Comparison of ENCODE assay signal across 8 mouse cellular contexts in genomic region chr8:94098996-94099395, GRCm38 (mm10). TPM values are rescaled to one million over a fixed set of nuclear protein-coding genes. Genes with fewer than 3 reads are reported as not detected.
A peak's percentile ranks its signal among the peaks of the same experiment; 100 is the strongest.
DNase-seq lines count a peak whose midpoint lies in the region; ATAC-seq and TF ChIP-seq lines count a peak whose summit lies in the region.

No protein-coding gene starts in this region.

- H3K4me3 ChIP-seq in heart, embryonic 11.5 days (ENCODE audit: low read depth, low read length): peak overlapping the region; percentile 61
- H3K4me3 ChIP-seq in heart, postnatal 0 days (ENCODE audit: low read depth, low read length): peak overlapping the region; percentile 55
- peak overlapping the region; percentile 66; the same call in 1 of the 2 replicates for H3K4me3 ChIP-seq in midbrain, embryonic 11.5 days (ENCODE audit: low read depth, low read length)

- H3K9ac ChIP-seq in heart, embryonic 11.5 days (ENCODE audit: low read depth, low read length): peak overlapping the region; percentile 82; the same call in 1 of the 2 replicates
- H3K9ac ChIP-seq in heart, postnatal 0 days (replicated peaks; ENCODE audit: low read depth, low read length): peak overlapping the region; percentile 62
- peak overlapping the region; percentile 82 for H3K9ac ChIP-seq in midbrain, embryonic 11.5 days (ENCODE audit: low read length)

- no peak for DNase-seq in heart, postnatal 14 days
- DNase-seq in MN1 (ENCODE audit: low spot score): peak; percentile 26
- DNase-seq in heart, postnatal 0 days (ENCODE audit: low spot score): no peak
- no peak for DNase-seq in midbrain, embryonic 11.5 days (ENCODE audit: low spot score, missing footprints)
- DNase-seq in left cerebral cortex, postnatal 25 days (ENCODE audit: low spot score in 2 of 2): no peak
- DNase-seq in natural killer cell, adult 2 months (ENCODE audit: low spot score in 2 of 2): no peak
- DNase-seq in urinary bladder, adult 18-20 months (ENCODE audit: low spot score in 2 of 2): no peak

- no peak for TF ChIP-seq CTCF in heart, postnatal 0 days (IDR thresholded peaks at IDR 0.05; ENCODE audit: low read depth)

- H3K4me1 ChIP-seq in heart, embryonic 11.5 days (ENCODE audit: control insufficient read depth, insufficient read depth, low read length): 0 out of 2 replicates have a peak, but pooled peaks cover 4% of the 10 kb centered on the region
- H3K4me1 ChIP-seq in heart, postnatal 0 days (ENCODE audit: control insufficient read depth, insufficient read depth): peaks cover 5% of the 10 kb centered on the region; the same call in 1 of the 2 replicates
- peaks cover 9% of the 10 kb centered on the region for H3K4me1 ChIP-seq in midbrain, embryonic 11.5 days (ENCODE audit: control insufficient read depth, insufficient read depth, low read length)

- WGBS in heart, embryonic 11.5 days (ENCODE audit: insufficient replicate concordance): 60% methylated on average over 4 of the region's 4 CpGs
- WGBS in heart, postnatal 0 days: 49% methylated on average over 4 of the region's 4 CpGs
- 49% methylated on average over 4 of the region's 4 CpGs for WGBS in midbrain, embryonic 11.5 days

- no peaks in the 10 kb centered on the region for H3K9me3 ChIP-seq in heart, embryonic 11.5 days (replicated peaks; ENCODE audit: control insufficient read depth, low read length)
- no peaks in the 10 kb centered on the region for H3K9me3 ChIP-seq in heart, postnatal 0 days (replicated peaks; ENCODE audit: control insufficient read depth, low read length)
- no peaks in the 10 kb centered on the region for H3K9me3 ChIP-seq in midbrain, embryonic 11.5 days (ENCODE audit: control insufficient read depth, low read length)

- no peaks in the 10 kb centered on the region for H3K36me3 ChIP-seq in heart, embryonic 11.5 days (ENCODE audit: control insufficient read depth, insufficient read depth, low read length)
- H3K36me3 ChIP-seq in heart, postnatal 0 days (replicated peaks; ENCODE audit: control insufficient read depth, insufficient read depth, low read length): no peaks in the 10 kb centered on the region
- H3K36me3 ChIP-seq in midbrain, embryonic 11.5 days (ENCODE audit: control insufficient read depth, insufficient read depth, low read length): no peaks in the 10 kb centered on the region

- H3K4me2 ChIP-seq in heart, embryonic 11.5 days: peak overlapping the region; percentile 74
- H3K4me2 ChIP-seq in heart, postnatal 0 days (ENCODE audit: low read depth, low read length): peak overlapping the region; percentile 64
- H3K4me2 ChIP-seq in midbrain, embryonic 11.5 days: peak overlapping the region; percentile 63

- peak overlapping the region; percentile 90 for H3K27ac ChIP-seq in heart, embryonic 11.5 days (ENCODE audit: low read depth, low read length)
- H3K27ac ChIP-seq in heart, postnatal 0 days (ENCODE audit: low read depth): peak overlapping the region; percentile 94
- peak overlapping the region; percentile 94 for H3K27ac ChIP-seq in midbrain, embryonic 11.5 days (ENCODE audit: low read depth, low read length)

- intact Hi-C loops in heart, postnatal 14 days (cut with DNase I): no loop called here
- intact Hi-C loops in left cerebral cortex, postnatal 25 days (cut with DNase I): loop anchor here (2.0 kb wide), 1 partner anchor 54 kb away; the partner anchor contains the start of gene Mt3

- no peaks in the 10 kb centered on the region for H3K27me3 ChIP-seq in heart, embryonic 11.5 days (ENCODE audit: control insufficient read depth, insufficient read depth, low read length)
- no peaks in the 10 kb centered on the region for H3K27me3 ChIP-seq in heart, postnatal 0 days (ENCODE audit: control insufficient read depth, insufficient read depth, low read length)
- H3K27me3 ChIP-seq in midbrain, embryonic 11.5 days (ENCODE audit: control insufficient read depth, insufficient read depth, low read length): no peaks in the 10 kb centered on the region

- no peak for ATAC-seq in heart, embryonic 11.5 days (replicated peaks; ENCODE audit: insufficient number of reproducible peaks, low FRiP score, low TSS enrichment)
- ATAC-seq in heart, postnatal 0 days (ENCODE audit: insufficient read depth, low read depth): no peak
- ATAC-seq in midbrain, embryonic 11.5 days (ENCODE audit: low FRiP score): no peak

- TF ChIP-seq EP300 in heart, postnatal 0 days (IDR thresholded peaks at IDR 0.05; ENCODE audit: low read depth): no peak

RNA-seq across cellular contexts. Expression of gene Bbs2, which starts 0.3 kb away (rescaled TPM):
- 8.7 and 10.6 TPM in 2 replicates for polyA plus RNA-seq in heart, embryonic 11.5 days (2014; fragmentation: Nextera tagmentation; extraction: Ambion mirVana)
- total RNA-seq in heart, postnatal 14 days (2021): 1 to 10 TPM; 5.3 to 7.9 TPM
- total RNA-seq in heart, postnatal 0 days (2014; rRNA removed; ENCODE audit: low replicate concordance): 10.1 and 12.6 TPM in 2 replicates
- polyA plus RNA-seq in heart, postnatal 0 days (2015; fragmentation: Nextera tagmentation; extraction: Ambion mirVana): 9.1 and 9.5 TPM in 2 replicates
- polyA plus RNA-seq in midbrain, embryonic 11.5 days (2014; fragmentation: Nextera tagmentation; extraction: Ambion mirVana): 21.3 and 26.6 TPM in 2 replicates
- 10 to 100 TPM; 24.4 to 31.5 TPM for total RNA-seq in left cerebral cortex, postnatal 25 days (2021)

RNA-seq across cellular contexts. Expression of gene Mt4, which starts 38.0 kb away (rescaled TPM):
- polyA plus RNA-seq in heart, embryonic 11.5 days (2014; fragmentation: Nextera tagmentation; extraction: Ambion mirVana): not detected in 2 replicates
- total RNA-seq in heart, postnatal 14 days (2021): not detected
- total RNA-seq in heart, postnatal 0 days (2014; rRNA removed; ENCODE audit: low replicate concordance): not detected in 2 replicates
- polyA plus RNA-seq in heart, postnatal 0 days (2015; fragmentation: Nextera tagmentation; extraction: Ambion mirVana): not detected in 2 replicates
- not detected in 2 replicates for polyA plus RNA-seq in midbrain, embryonic 11.5 days (2014; fragmentation: Nextera tagmentation; extraction: Ambion mirVana)
- total RNA-seq in left cerebral cortex, postnatal 25 days (2021): not detected

RNA-seq across cellular contexts. Expression of gene Mt3, which starts 53.4 kb away (rescaled TPM):
- polyA plus RNA-seq in heart, embryonic 11.5 days (2014; fragmentation: Nextera tagmentation; extraction: Ambion mirVana): 22.7 TPM in 2 replicates
- 1 to 10 TPM; 4.9 to 5.5 TPM for total RNA-seq in heart, postnatal 14 days (2021)
- total RNA-seq in heart, postnatal 0 days (2014; rRNA removed; ENCODE audit: low replicate concordance): 145 and 217 TPM in 2 replicates
- 67.4 and 72.3 TPM in 2 replicates for polyA plus RNA-seq in heart, postnatal 0 days (2015; fragmentation: Nextera tagmentation; extraction: Ambion mirVana)
- polyA plus RNA-seq in midbrain, embryonic 11.5 days (2014; fragmentation: Nextera tagmentation; extraction: Ambion mirVana): 8.5 and 12.0 TPM in 2 replicates
- total RNA-seq in left cerebral cortex, postnatal 25 days (2021): 100 to 1,000 TPM; 827 to 906 TPM

Comparison
In these comparisons a context has a peak if more than half of its experiments do, and no peak if none do; other contexts are left out.
1. RNA of gene Mt3, which starts 53.4 kb away (total RNA-seq): 827 to 906 TPM in left cerebral cortex, postnatal 25 days and 145 to 217 TPM in heart, postnatal 0 days; 4.9 to 5.5 TPM in heart, postnatal 14 days; every median in the first group is over 10 times any median in the second.
2. Peak in every context shown above with its lines, with median percentiles within 50 percentile points of each other: H3K27ac ChIP-seq, H3K4me2 ChIP-seq, H3K4me3 ChIP-seq and H3K9ac ChIP-seq.